Mouse (Mus musculus) stomach, postnatal 0 days (tissue): ENCODE measurements around the gene Pgghg. TPM values are rescaled to one million over a fixed set of nuclear protein-coding genes. Genes with fewer than 3 reads are reported as not detected.

ENCODE experiments used
- ATAC-seq: fragments of 200-750 bp; cut with Nextera tagmentation; 2 replicates; pipeline ENCODE4 v1.8.0; 2017; ENCODE audit not compliant: low FRiP score, low TSS enrichment
- DNase-seq: peaks from one replicate; pipeline ENCODE4 v3.0.0-alpha.2; 2016; ENCODE audit warnings: low spot score
- H3K27ac ChIP-seq: fragments of 300-500 bp; sonication (generic); replicated peaks from 2 replicates; pipeline ENCODE4 v1.5.1; 2014; ENCODE audit warnings: mild to moderate bottlenecking, control low read depth
- H3K27me3 ChIP-seq: fragments of 300-500 bp; sonication (generic); 2 replicates; pipeline ENCODE4 v1.6.1; 2014; ENCODE audit warnings: low read length; ENCODE audit not compliant: control insufficient read depth, insufficient read depth
- H3K36me3 ChIP-seq: fragments of 300-500 bp; sonication (generic); 2 replicates; pipeline ENCODE4 v1.6.1; 2014; ENCODE audit warnings: low read length, mixed read lengths; ENCODE audit not compliant: control insufficient read depth, insufficient read depth
- H3K4me1 ChIP-seq: fragments of 300-500 bp; sonication (generic); replicated peaks from 2 replicates; pipeline ENCODE4 v1.6.1; 2014; ENCODE audit warnings: antibody characterized with exemption; ENCODE audit not compliant: control insufficient read depth, insufficient read depth
- H3K4me2 ChIP-seq: fragments of 300-500 bp; sonication (generic); replicated peaks from 2 replicates; pipeline ENCODE4 v1.6.1; 2014; ENCODE audit warnings: low read depth, mild to moderate bottlenecking, control low read depth, moderate library complexity
- H3K4me3 ChIP-seq: fragments of 300-500 bp; sonication (generic); 2 replicates; pipeline ENCODE4 v1.5.1; 2014; ENCODE audit warnings: low read depth, low read length, control low read depth
- H3K9ac ChIP-seq: fragments of 300-500 bp; sonication (generic); 2 replicates; pipeline ENCODE4 v1.6.1; 2014; ENCODE audit warnings: mild to moderate bottlenecking, low read length, control low read depth, mixed read lengths
- H3K9me3 ChIP-seq: fragments of 300-500 bp; sonication (generic); 2 replicates; pipeline ENCODE4 v1.6.1; 2016; ENCODE audit warnings: low read length; ENCODE audit not compliant: control insufficient read depth
- CTCF ChIP-seq: IDR thresholded peaks from 2 replicates; pipeline ENCODE4 v1.5.1; 2016; ENCODE audit warnings: antibody characterized with exemption, low read depth, mild to moderate bottlenecking, moderate library complexity
- EP300 ChIP-seq: optimal IDR thresholded peaks from 2 replicates; pipeline ENCODE3; 2016; ENCODE audit warnings: antibody characterized with exemption
- WGBS: fragments of 180-500 bp; shearing (Covaris S2); extraction: QIAGEN DNeasy Blood & Tissue Kit; methylation state at CpG from one replicate; pipeline ENCODE4 v1.1.7; 2014; 5-methylcytosine and 5-hydroxymethylcytosine counted together
- polyA plus RNA-seq: library from polyadenylated mRNA; unstranded; fragments of >200 nt; fragmentation: Nextera tagmentation; extraction: Ambion mirVana; gene quantifications from 2 replicates; pipeline ENCODE4 v1.2.1, GENCODE M21; 2015

Pgghg gene
- polyA plus RNA-seq, 1 experiment from 2014 or later = 10.1 TPM

GRCm38 (mm10) chr7:140949824-140950530 is 8.8 kb downstream of the Pgghg start, which contains the start of gene Ifitm5:
Ifitm5 (minus strand) TSS chr7:140950291.
- Histone ChIP-seq H3K9me3 (no peaks in the 10 kb centered on the region), H3K4me3 (no peak within 1 kb of the TSS), H3K27ac (peak within 1 kb of the TSS; percentile 67), H3K4me2 (0 out of 2 replicates have a peak within 1 kb of the TSS, but pooled peaks have one; percentile 14), H3K36me3 (peaks cover 23% of the 10 kb centered on the region), H3K9ac (peak within 1 kb of the TSS; percentile 23; the same call in 1 of the 2 replicates), H3K27me3 (no peaks in the 10 kb centered on the region), H3K4me1 (peaks cover 4% of the 10 kb centered on the region; the same call in 1 of the 2 replicates)
- DNase-seq (no peak), ATAC-seq (no peak)
- TF ChIP-seq CTCF (no peak), EP300 (no peak)
- WGBS = 77% methylated on average over 16 of the region's 16 CpGs

GRCm38 (mm10) chr7:140951051-140951450 is 9.9 kb downstream of the Pgghg start:
- no peaks in the 10 kb centered on the region for H3K27me3 ChIP-seq
- H3K4me1 ChIP-seq = peaks cover 4% of the 10 kb centered on the region; the same call in 1 of the 2 replicates
- H3K27ac ChIP-seq = peak overlapping the region; percentile 67
- TF ChIP-seq EP300 (no peak), CTCF (no peak)
- no peaks in the 10 kb centered on the region for H3K9me3 ChIP-seq
- no peak for ATAC-seq
- peaks cover 20% of the 10 kb centered on the region for H3K36me3 ChIP-seq
- DNase-seq = no peak
- H3K4me2 ChIP-seq = 0 out of 2 replicates have a peak overlapping the region, but pooled peaks have one; percentile 14
- WGBS = 26% methylated on average over 8 of the region's 8 CpGs
- no peak overlapping the region for H3K4me3 ChIP-seq
- H3K9ac ChIP-seq = peak overlapping the region; percentile 23; the same call in 1 of the 2 replicates

- no peak overlapping the region; the same call in 1 of the 2 replicates for H3K9ac ChIP-seq
Observed at GRCm38 (mm10) chr7:140951765-140952164, 10.6 kb downstream of the Pgghg start.

DNA sequence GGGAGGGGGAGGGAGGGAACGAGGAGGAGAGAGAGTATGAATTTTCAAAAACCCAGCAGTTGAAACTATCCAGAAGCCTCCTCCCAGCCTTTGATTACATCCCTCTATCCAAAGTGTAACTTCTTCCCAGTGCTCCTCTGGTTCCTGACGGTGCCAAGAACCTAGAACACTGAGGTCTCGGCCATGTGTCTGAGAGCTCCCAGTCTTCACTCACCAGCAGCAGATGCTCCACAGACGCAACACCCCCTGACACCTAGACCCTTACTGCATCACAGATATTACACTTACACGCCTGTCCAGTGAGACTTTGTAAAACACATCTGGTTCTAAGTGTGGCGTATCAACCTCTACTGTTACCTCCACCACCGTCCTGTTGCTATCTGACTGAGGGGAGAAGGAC is 11.2 kb downstream of the Pgghg start:
- peaks cover 4% of the 10 kb centered on the region; the same call in 1 of the 2 replicates for H3K4me1 ChIP-seq
- no peaks in the 10 kb centered on the region for H3K27me3 ChIP-seq
- H3K9me3 ChIP-seq = no peaks in the 10 kb centered on the region
- TF ChIP-seq CTCF (no peak), EP300 (no peak)
- ATAC-seq (no peak), DNase-seq (no peak)
- H3K4me3 ChIP-seq = no peak overlapping the region
- H3K4me2 ChIP-seq = no peak overlapping the region
- no peak overlapping the region for H3K27ac ChIP-seq
- WGBS = 52% methylated on average over 7 of the region's 7 CpGs
- no peak overlapping the region for H3K9ac ChIP-seq
- H3K36me3 ChIP-seq = peaks cover 15% of the 10 kb centered on the region

More at GRCm38 (mm10) chr7:140951765-140952164, 10.6 kb downstream of the Pgghg start:
- DNase-seq (no peak), ATAC-seq (no peak)
- Histone ChIP-seq H3K4me2 (no peak overlapping the region), H3K27ac (no peak overlapping the region; the same call in 1 of the 2 replicates), H3K36me3 (peaks cover 20% of the 10 kb centered on the region), H3K27me3 (no peaks in the 10 kb centered on the region), H3K4me3 (no peak overlapping the region), H3K4me1 (peaks cover 4% of the 10 kb centered on the region; the same call in 1 of the 2 replicates), H3K9me3 (no peaks in the 10 kb centered on the region)
- TF ChIP-seq EP300 (no peak), CTCF (no peak)
- WGBS = 56% methylated on average over 6 of the region's 6 CpGs

- ATAC-seq = no peak
- Histone ChIP-seq H3K27me3 (no peaks in the 10 kb centered on the region), H3K4me3 (no peak overlapping the region), H3K27ac (0 out of 2 replicates have a peak overlapping the region, but pooled peaks have one; percentile 9), H3K9me3 (no peaks in the 10 kb centered on the region), H3K4me1 (peaks cover 4% of the 10 kb centered on the region; the same call in 1 of the 2 replicates), H3K36me3 (peaks cover 13% of the 10 kb centered on the region), H3K9ac (peak overlapping the region; percentile 41; the same call in 1 of the 2 replicates), H3K4me2 (peak overlapping the region; percentile 61)
- no peak for DNase-seq
- 61% methylated on average over 11 of the region's 11 CpGs for WGBS
- TF ChIP-seq EP300 (no peak), CTCF (no peak)
Observed at GRCm38 (mm10) chr7:140953133-140953532, 11.9 kb downstream of the Pgghg start.
